Mouse (Mus musculus) midbrain, embryonic 14.5 days (tissue): ENCODE measurements around the gene Bcr. TPM values are rescaled to one million over a fixed set of nuclear protein-coding genes. Genes with fewer than 3 reads are reported as not detected.

ENCODE experiments used
- ATAC-seq: fragments of 200-750 bp; cut with Nextera tagmentation; 2 replicates; pipeline ENCODE4 v1.8.0; 2017; ENCODE audit warnings: moderate number of reproducible peaks, moderate library complexity; ENCODE audit not compliant: low FRiP score, low TSS enrichment
- DNase-seq: peaks from one replicate; pipeline ENCODE4 v3.0.0-alpha.2; 2015
- H3K27ac ChIP-seq: fragments of 300-500 bp; sonication (generic); replicated peaks from 2 replicates; pipeline ENCODE4 v1.5.1; 2014; ENCODE audit warnings: mild to moderate bottlenecking, low read depth, low read length, moderate library complexity
- H3K27me3 ChIP-seq: fragments of 300-500 bp; sonication (generic); 2 replicates; pipeline ENCODE4 v1.6.1; 2014; ENCODE audit warnings: low read length, control low read depth, mixed read lengths; ENCODE audit not compliant: control insufficient read depth, insufficient read depth
- H3K36me3 ChIP-seq: fragments of 300-500 bp; sonication (generic); 2 replicates; pipeline ENCODE4 v1.6.1; 2014; ENCODE audit warnings: low read length, control low read depth; ENCODE audit not compliant: control insufficient read depth, insufficient read depth
- H3K4me1 ChIP-seq: fragments of 300-500 bp; sonication (generic); 2 replicates; pipeline ENCODE4 v1.6.1; 2014; ENCODE audit warnings: mild to moderate bottlenecking, antibody characterized with exemption, low read length, control low read depth; ENCODE audit not compliant: control insufficient read depth, insufficient read depth
- H3K4me2 ChIP-seq: fragments of 300-500 bp; sonication (generic); 2 replicates; pipeline ENCODE4 v1.6.1; 2014; ENCODE audit warnings: mild to moderate bottlenecking, low read length, moderate library complexity
- H3K4me3 ChIP-seq: fragments of 300-500 bp; sonication (generic); replicated peaks from 2 replicates; pipeline ENCODE4 v1.5.1; 2014; ENCODE audit warnings: low read depth, low read length
- H3K9ac ChIP-seq: fragments of 300-500 bp; sonication (generic); replicated peaks from 2 replicates; pipeline ENCODE4 v1.6.1; 2014; ENCODE audit warnings: mild to moderate bottlenecking, low read length, moderate library complexity
- H3K9me3 ChIP-seq: fragments of 300-500 bp; sonication (generic); 2 replicates; pipeline ENCODE4 v1.6.1; 2016; ENCODE audit warnings: low read length, control low read depth, mixed read lengths; ENCODE audit not compliant: control insufficient read depth
- WGBS: fragments of 180-500 bp; shearing (Covaris S2); extraction: QIAGEN DNeasy Blood & Tissue Kit; methylation state at CpG from one replicate; pipeline ENCODE4 v1.1.7; 2014; 5-methylcytosine and 5-hydroxymethylcytosine counted together
- polyA plus RNA-seq: library from polyadenylated mRNA; unstranded; fragments of >200 nt; fragmentation: Nextera tagmentation; extraction: Ambion mirVana; gene quantifications from 2 replicates; pipeline ENCODE4 v1.2.1, GENCODE M21; 2014

The Bcr gene
- polyA plus RNA-seq, 1 experiment from 2014 or later = 22.8 TPM

GRCm38 (mm10) chr10:75157713-75158112 is 97.3 kb downstream of the Bcr start:
- H3K9ac ChIP-seq = no peak overlapping the region
- no peaks in the 10 kb centered on the region for H3K27me3 ChIP-seq
- peaks cover 83% of the 10 kb centered on the region for H3K36me3 ChIP-seq
- no peak for ATAC-seq
- H3K4me3 ChIP-seq = no peak overlapping the region
- H3K27ac ChIP-seq = no peak overlapping the region
- no peaks in the 10 kb centered on the region for H3K9me3 ChIP-seq
- DNase-seq = no peak
- no peak overlapping the region for H3K4me2 ChIP-seq
- 94% methylated on average over 8 of the region's 8 CpGs for WGBS
- H3K4me1 ChIP-seq = no peaks in the 10 kb centered on the region

GRCm38 (mm10) chr10:75158356-75158755 is 98.0 kb downstream of the Bcr start:
- no peak overlapping the region for H3K4me2 ChIP-seq
- no peak overlapping the region for H3K9ac ChIP-seq
- DNase-seq (no peak), ATAC-seq (no peak)
- no peak overlapping the region for H3K27ac ChIP-seq
- peaks cover 88% of the 10 kb centered on the region for H3K36me3 ChIP-seq
- no peaks in the 10 kb centered on the region for H3K9me3 ChIP-seq
- WGBS = 87% methylated on average over 1 of the region's 1 CpGs
- H3K4me1 ChIP-seq = no peaks in the 10 kb centered on the region
- H3K4me3 ChIP-seq = no peak overlapping the region
- no peaks in the 10 kb centered on the region for H3K27me3 ChIP-seq

GRCm38 (mm10) chr10:75160171-75160900 is 99.9 kb downstream of the Bcr start:
- Histone ChIP-seq H3K4me1 (no peaks in the 10 kb centered on the region), H3K9me3 (no peaks in the 10 kb centered on the region), H3K9ac (no peak overlapping the region), H3K4me3 (no peak overlapping the region), H3K4me2 (no peak overlapping the region), H3K27ac (no peak overlapping the region), H3K27me3 (no peaks in the 10 kb centered on the region), H3K36me3 (peaks cover 90% of the 10 kb centered on the region)
- no peak for ATAC-seq
- DNase-seq = peak; percentile 19
- WGBS = 69% methylated on average over 10 of the region's 10 CpGs

GRCm38 (mm10) chr10:75165825-75166481 is 105.6 kb downstream of the Bcr start:
- Histone ChIP-seq H3K27me3 (no peaks in the 10 kb centered on the region), H3K36me3 (peaks cover 94% of the 10 kb centered on the region), H3K4me1 (no peaks in the 10 kb centered on the region), H3K27ac (no peak overlapping the region), H3K4me2 (no peak overlapping the region), H3K4me3 (no peak overlapping the region), H3K9me3 (no peaks in the 10 kb centered on the region), H3K9ac (no peak overlapping the region)
- no peak for DNase-seq
- WGBS = 77% methylated on average over 10 of the region's 10 CpGs
- no peak for ATAC-seq

GRCm38 (mm10) chr10:75166601-75167000 is 106.2 kb downstream of the Bcr start:
- H3K4me2 ChIP-seq = no peak overlapping the region
- whole genome bisulfite sequencing = 97% methylated on average over 4 of the region's 4 CpGs
- H3K27me3 ChIP-seq = no peaks in the 10 kb centered on the region
- ATAC-seq (no peak), DNase-seq (no peak)
- H3K4me1 ChIP-seq = no peaks in the 10 kb centered on the region
- H3K4me3 ChIP-seq = no peak overlapping the region
- no peaks in the 10 kb centered on the region for H3K9me3 ChIP-seq
- H3K36me3 ChIP-seq = peaks cover 97% of the 10 kb centered on the region
- no peak overlapping the region for H3K9ac ChIP-seq
- no peak overlapping the region for H3K27ac ChIP-seq

GRCm38 (mm10) chr10:75170207-75170850 is 109.9 kb downstream of the Bcr start:
- H3K27me3 ChIP-seq = no peaks in the 10 kb centered on the region
- H3K4me2 ChIP-seq = no peak overlapping the region
- peaks cover 89% of the 10 kb centered on the region for H3K36me3 ChIP-seq
- no peak overlapping the region for H3K27ac ChIP-seq
- H3K4me1 ChIP-seq = no peaks in the 10 kb centered on the region
- no peaks in the 10 kb centered on the region for H3K9me3 ChIP-seq
- no peak overlapping the region for H3K4me3 ChIP-seq
- H3K9ac ChIP-seq = no peak overlapping the region
- ATAC-seq (no peak), DNase-seq (no peak)
- WGBS = 83% methylated on average over 12 of the region's 12 CpGs

- 76% methylated on average over 8 of the region's 8 CpGs for WGBS
- no peaks in the 10 kb centered on the region for H3K27me3 ChIP-seq
- H3K4me2 ChIP-seq = no peak overlapping the region
- H3K27ac ChIP-seq = no peak overlapping the region
- H3K9ac ChIP-seq = no peak overlapping the region
- H3K4me1 ChIP-seq = no peaks in the 10 kb centered on the region
- DNase-seq (no peak), ATAC-seq (no peak)
- no peak overlapping the region for H3K4me3 ChIP-seq
- H3K36me3 ChIP-seq = peaks cover 91% of the 10 kb centered on the region
- H3K9me3 ChIP-seq = no peaks in the 10 kb centered on the region
These were observed 112.7 kb downstream of the Bcr start for GRCm38 (mm10) chr10:75173056-75173455.

- ATAC-seq = no peak
- Histone ChIP-seq H3K36me3 (peaks cover 91% of the 10 kb centered on the region), H3K9ac (no peak overlapping the region), H3K27me3 (no peaks in the 10 kb centered on the region), H3K9me3 (no peaks in the 10 kb centered on the region; the same call in 1 of the 2 replicates), H3K27ac (no peak overlapping the region), H3K4me1 (no peaks in the 10 kb centered on the region), H3K4me3 (no peak overlapping the region), H3K4me2 (no peak overlapping the region)
- 84% methylated on average over 12 of the region's 12 CpGs for WGBS
- DNase-seq = no peak
These were observed 113.3 kb downstream of the Bcr start for GRCm38 (mm10) chr10:75173712-75174111.
